Mouse (Mus musculus) inflammation-experienced regulatory T-cells, adult 16 weeks (primary cell): ENCODE results near the gene Tnfsfm13. TPM values are rescaled to one million over a fixed set of nuclear protein-coding genes. Genes with fewer than 3 reads are reported as not detected.

Experiments used
- polyA plus RNA-seq: library from polyadenylated mRNA; unstranded; fragments of 100-300 nt; shearing (Covaris generic); gene quantifications from one replicate; pipeline ENCODE4 v1.2.1, GENCODE M21; 2017

The Tnfsfm13 gene
- polyA plus RNA-seq, result not detected

DNA sequence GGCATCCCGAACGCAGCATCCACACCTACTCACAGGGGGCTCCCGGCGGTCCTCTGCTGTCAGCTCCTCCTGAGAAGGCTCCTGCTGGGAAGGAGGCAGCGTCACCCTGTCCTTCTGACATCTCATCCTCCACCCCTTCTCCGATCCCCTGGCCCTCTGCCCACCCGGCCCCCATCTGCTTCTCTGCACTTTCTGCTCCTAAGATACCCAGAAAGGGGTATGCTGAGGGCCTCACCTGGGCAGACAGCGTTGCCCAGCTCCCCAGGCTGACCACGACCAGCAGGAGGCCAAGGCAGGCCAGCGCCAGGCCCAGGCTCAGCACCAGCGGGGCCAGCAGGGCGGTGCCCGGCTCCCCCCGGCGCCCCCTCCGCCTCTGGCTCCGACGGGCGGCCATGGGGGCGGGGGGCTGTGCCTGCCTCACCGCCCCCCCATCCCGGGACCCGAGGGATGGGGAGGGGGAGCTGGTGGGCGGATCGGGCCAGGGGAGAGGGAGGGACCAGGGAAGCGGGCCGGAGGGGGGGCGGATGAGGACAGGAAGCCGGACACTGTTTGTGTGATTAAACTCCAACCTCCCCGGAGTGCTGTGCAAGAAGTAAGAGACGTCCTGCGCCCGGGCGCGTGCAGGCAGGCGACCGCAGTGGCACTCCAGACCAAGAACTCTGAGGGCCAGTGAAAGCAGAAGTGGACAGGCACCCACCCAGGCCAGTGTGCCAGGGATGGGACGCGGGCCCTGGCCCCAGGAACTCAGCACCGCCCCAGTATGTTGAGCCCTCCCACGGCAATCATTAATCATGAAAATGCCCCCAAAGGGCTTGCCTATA is at the start of gene Tnfsfm13, which contains the start of gene Tnfsf12:
Tnfsfm13 (minus strand) TSS at position 738 of the 821 bp plus-strand sequence.
Tnfsf12 (minus strand) TSS at position 489 of the 821 bp plus-strand sequence.

GRCm38 (mm10) chr11:69685526-69686148 is 10.3 kb downstream of the Tnfsfm13 start, which contains the start of gene Tnfsf13:
Gene Tnfsf13 (minus strand): TSS chr11:69685784.

DNA sequence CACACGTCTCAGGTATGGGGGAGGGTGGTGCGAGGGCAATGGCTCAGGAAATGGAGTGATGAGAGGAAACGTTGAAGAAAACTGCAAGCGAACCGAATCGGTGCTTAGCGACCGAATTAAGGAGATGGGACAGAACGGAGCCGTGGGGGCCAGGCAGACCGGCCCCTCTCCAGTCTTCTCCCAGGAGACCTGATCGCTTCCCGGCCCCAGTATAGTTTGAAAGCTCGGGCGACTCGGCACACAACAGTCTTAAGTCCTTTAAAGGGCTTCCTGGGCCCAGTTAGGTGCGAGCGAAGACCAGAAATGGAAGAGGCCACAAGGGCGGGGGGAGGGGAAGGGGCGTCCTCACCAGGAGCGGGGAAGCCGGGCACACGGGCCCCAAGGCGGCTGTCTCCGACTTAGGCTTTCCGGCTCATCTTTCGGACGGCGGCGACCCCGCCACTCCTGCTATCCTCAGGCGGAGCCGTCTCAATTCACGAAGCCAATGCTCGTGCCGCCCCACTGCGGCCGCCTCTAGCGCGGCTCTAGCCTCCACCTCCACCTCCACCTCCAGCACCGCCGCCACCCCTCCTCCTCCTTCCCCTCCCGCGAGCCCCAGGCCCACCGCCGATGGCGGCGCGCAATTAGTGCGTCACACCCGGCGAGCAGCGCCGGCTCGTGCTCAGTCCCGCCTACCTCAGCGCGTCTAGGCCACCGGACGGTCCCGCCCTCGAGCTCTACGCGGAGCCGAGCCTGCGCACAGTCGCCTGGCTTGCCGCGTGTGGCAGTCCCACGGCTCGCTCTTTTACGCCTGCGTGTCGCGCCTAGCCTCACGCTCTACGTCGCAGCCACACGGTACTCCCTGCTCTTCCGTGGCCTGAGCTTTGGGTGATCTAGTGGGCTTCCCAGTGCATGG is 14.3 kb downstream of the Tnfsfm13 start, which contains the start of gene Senp3:
Senp3 (minus strand) TSS at position 771 of the 895 bp plus-strand sequence.

DNA sequence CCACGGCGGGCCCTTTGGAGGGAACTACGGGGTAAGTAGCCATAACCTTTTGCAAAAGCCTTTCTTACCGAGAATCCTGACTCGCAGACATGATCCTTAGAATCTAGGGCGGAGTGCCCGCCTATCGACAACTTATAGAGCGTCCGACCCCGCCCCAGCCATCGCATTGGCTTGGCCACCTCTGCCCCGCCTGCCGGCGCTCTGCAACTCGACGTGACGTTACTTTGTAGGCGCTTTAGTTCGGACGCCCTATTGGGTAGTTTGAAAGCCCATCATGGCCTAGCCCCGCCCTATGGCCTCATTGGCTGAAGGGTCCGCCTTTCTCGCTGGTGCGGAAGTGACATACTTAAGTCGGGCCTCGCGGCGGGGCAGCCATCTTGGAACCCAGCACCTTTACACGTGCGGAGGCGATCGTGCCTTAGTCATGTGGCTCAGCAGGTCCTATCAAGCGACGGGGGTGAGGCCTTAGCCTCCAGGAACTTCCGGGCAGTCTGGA is 23.6 kb downstream of the Tnfsfm13 start, which contains the start of gene Eif4a1:
Eif4a1 (minus strand) TSS at position 213 of the 496 bp plus-strand sequence.

DNA sequence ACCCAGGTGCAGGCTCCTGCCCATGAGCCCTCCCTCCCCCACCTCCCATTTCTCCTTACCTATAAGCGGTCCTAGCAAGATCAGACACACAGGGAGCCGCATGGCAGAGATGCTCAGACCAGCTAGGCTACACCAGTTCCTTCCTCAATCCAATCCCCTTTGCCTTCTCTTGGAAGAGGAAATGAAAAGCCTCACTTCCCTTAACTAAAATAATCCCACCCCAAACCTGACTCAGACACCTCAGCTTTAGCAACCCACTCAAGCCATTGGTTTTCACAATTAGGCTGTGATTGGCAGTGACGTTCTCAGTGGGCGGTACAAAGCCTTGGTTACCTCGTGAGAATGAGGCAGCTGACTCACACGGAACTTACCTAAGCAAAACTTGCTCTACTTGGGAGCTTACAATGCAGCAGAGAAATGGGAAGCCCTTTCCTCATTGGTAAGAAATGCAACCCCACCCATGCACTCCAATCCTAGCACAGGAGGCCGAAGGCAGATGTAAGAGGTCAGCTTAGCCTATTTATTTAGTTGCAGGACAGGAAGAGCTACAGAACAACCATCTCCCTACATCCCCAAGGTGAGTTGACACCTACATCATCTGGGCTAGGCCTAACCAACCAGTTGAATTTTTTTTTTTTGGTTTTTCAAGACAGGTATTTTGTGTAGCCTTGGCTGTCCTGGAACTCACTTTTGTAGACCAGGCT is 29.8 kb downstream of the Tnfsfm13 start, which contains the start of gene Cd68:
Cd68 (minus strand) TSS at position 193 of the 704 bp plus-strand sequence.

GRCm38 (mm10) chr11:69662213-69662966 is 33.5 kb downstream of the Tnfsfm13 start, which contains the start of gene Mpdu1:
Gene Mpdu1 (minus strand): TSS chr11:69662642.

GRCm38 (mm10) chr11:69655264-69656064 is 40.4 kb downstream of the Tnfsfm13 start, which contains the start of gene Sox15:
Gene Sox15 (plus strand): TSS chr11:69655314.

Other genes starting within 250 kb of the Tnfsfm13 start
- gene Dnah2, start 147.0 kb downstream of the Tnfsfm13 start, polyA plus RNA-seq, result not detected
- 0.27 TPM for gene Efnb3, start 135.9 kb downstream of the Tnfsfm13 start, polyA plus RNA-seq
- 32.4 TPM for gene Wrap53, start 115.8 kb downstream of the Tnfsfm13 start, polyA plus RNA-seq
- 242 TPM for gene Trp53, start 115.7 kb downstream of the Tnfsfm13 start, polyA plus RNA-seq
- gene Atp1b2, start 90.2 kb downstream of the Tnfsfm13 start, polyA plus RNA-seq, result 0.20 TPM
- not detected for gene Shbg, start 78.2 kb downstream of the Tnfsfm13 start, polyA plus RNA-seq
- not detected for gene Sat2, start 74.1 kb downstream of the Tnfsfm13 start, polyA plus RNA-seq
- 11.9 TPM for gene Fxr2, start 63.1 kb downstream of the Tnfsfm13 start, polyA plus RNA-seq
- not detected for gene Sox15, start 40.8 kb downstream of the Tnfsfm13 start, polyA plus RNA-seq
- 56.1 TPM for gene Mpdu1, start 33.5 kb downstream of the Tnfsfm13 start, polyA plus RNA-seq
- gene Cd68, start 29.9 kb downstream of the Tnfsfm13 start, polyA plus RNA-seq, result 10.3 TPM
- gene Eif4a1, start 23.7 kb downstream of the Tnfsfm13 start, polyA plus RNA-seq, result 508 TPM
- gene Senp3, start 14.0 kb downstream of the Tnfsfm13 start, polyA plus RNA-seq, result 39.6 TPM
- gene Tnfsf13, start 10.3 kb downstream of the Tnfsfm13 start, polyA plus RNA-seq, result 0.29 TPM
- not detected for gene Tnfsf12, start 249 bp downstream of the Tnfsfm13 start, polyA plus RNA-seq
- 58.0 TPM for gene Polr2a, start 62.5 kb upstream of the Tnfsfm13 start, polyA plus RNA-seq
- not detected for gene Slc35g3, start 65.9 kb upstream of the Tnfsfm13 start, polyA plus RNA-seq
- gene Zbtb4, start 69.8 kb upstream of the Tnfsfm13 start, polyA plus RNA-seq, result 5.8 TPM
- gene Chrnb1, start 99.8 kb upstream of the Tnfsfm13 start, polyA plus RNA-seq, result 6.2 TPM
- gene Fgf11, start 105.8 kb upstream of the Tnfsfm13 start, polyA plus RNA-seq, result not detected
- gene Tmem102, start 109.5 kb upstream of the Tnfsfm13 start, polyA plus RNA-seq, result not detected
- gene Gm39566, start 119.2 kb upstream of the Tnfsfm13 start, polyA plus RNA-seq, result not detected
- gene Spem2, start 122.4 kb upstream of the Tnfsfm13 start, polyA plus RNA-seq, result not detected
- not detected for gene Spem1, start 126.1 kb upstream of the Tnfsfm13 start, polyA plus RNA-seq
- 0.61 TPM for gene Nlgn2, start 141.7 kb upstream of the Tnfsfm13 start, polyA plus RNA-seq
- 113 TPM for gene Tmem256, start 142.4 kb upstream of the Tnfsfm13 start, polyA plus RNA-seq
- gene Plscr3, start 150.3 kb upstream of the Tnfsfm13 start, polyA plus RNA-seq, result 27.8 TPM
- not detected for gene Tnk1, start 162.6 kb upstream of the Tnfsfm13 start, polyA plus RNA-seq
- gene Tmem95, start 181.9 kb upstream of the Tnfsfm13 start, polyA plus RNA-seq, result not detected
- 2.3 TPM for gene Kctd11, start 185.3 kb upstream of the Tnfsfm13 start, polyA plus RNA-seq
- 663 TPM for gene Acap1, start 199.4 kb upstream of the Tnfsfm13 start, polyA plus RNA-seq
- 3.0 TPM for gene 2810408A11Rik, start 204.9 kb upstream of the Tnfsfm13 start, polyA plus RNA-seq
- 5.7 TPM for gene Neurl4, start 205.0 kb upstream of the Tnfsfm13 start, polyA plus RNA-seq
- 163 TPM for gene Gps2, start 217.8 kb upstream of the Tnfsfm13 start, polyA plus RNA-seq
- gene Eif5a, start 225.9 kb upstream of the Tnfsfm13 start, polyA plus RNA-seq, result 1,233 TPM
- not detected for gene Ybx2, start 239.7 kb upstream of the Tnfsfm13 start, polyA plus RNA-seq